Mouse (Mus musculus): ENCODE measurements around the gene Kif7. TPM values are rescaled to one million over a fixed set of nuclear protein-coding genes. Genes with fewer than 3 reads are reported as not detected.

Gene Kif7
- polyA plus RNA-seq, 1 experiment from 2014 or later: 1.9 TPM

GRCm38 (mm10) chr7:79744051-79744450 lies 28.5 kb upstream of the Kif7 start:
- no peak for ATAC-seq
- no peak overlapping the region for H3K27ac ChIP-seq (ENCODE audit: low read length)
- H3K9me3 ChIP-seq (replicated peaks; ENCODE audit: control insufficient read depth, low read length, poor library complexity, severe bottlenecking): no peaks in the 10 kb centered on the region
- no peaks in the 10 kb centered on the region for H3K27me3 ChIP-seq (ENCODE audit: control insufficient read depth, insufficient read depth, low read depth, low read length)
- 92% methylated on average over 9 of the region's 9 CpGs for WGBS
- no peaks in the 10 kb centered on the region for H3K36me3 ChIP-seq (ENCODE audit: control insufficient read depth, insufficient read depth, low read length)
- H3K4me3 ChIP-seq (ENCODE audit: low read depth, low read length): no peak overlapping the region
- H3K4me2 ChIP-seq (ENCODE audit: low read length): no peak overlapping the region
- H3K9ac ChIP-seq (ENCODE audit: low read depth, low read length): no peak overlapping the region
- H3K4me1 ChIP-seq (ENCODE audit: control insufficient read depth, insufficient read depth, low read length): peaks cover 10% of the 10 kb centered on the region

DNA sequence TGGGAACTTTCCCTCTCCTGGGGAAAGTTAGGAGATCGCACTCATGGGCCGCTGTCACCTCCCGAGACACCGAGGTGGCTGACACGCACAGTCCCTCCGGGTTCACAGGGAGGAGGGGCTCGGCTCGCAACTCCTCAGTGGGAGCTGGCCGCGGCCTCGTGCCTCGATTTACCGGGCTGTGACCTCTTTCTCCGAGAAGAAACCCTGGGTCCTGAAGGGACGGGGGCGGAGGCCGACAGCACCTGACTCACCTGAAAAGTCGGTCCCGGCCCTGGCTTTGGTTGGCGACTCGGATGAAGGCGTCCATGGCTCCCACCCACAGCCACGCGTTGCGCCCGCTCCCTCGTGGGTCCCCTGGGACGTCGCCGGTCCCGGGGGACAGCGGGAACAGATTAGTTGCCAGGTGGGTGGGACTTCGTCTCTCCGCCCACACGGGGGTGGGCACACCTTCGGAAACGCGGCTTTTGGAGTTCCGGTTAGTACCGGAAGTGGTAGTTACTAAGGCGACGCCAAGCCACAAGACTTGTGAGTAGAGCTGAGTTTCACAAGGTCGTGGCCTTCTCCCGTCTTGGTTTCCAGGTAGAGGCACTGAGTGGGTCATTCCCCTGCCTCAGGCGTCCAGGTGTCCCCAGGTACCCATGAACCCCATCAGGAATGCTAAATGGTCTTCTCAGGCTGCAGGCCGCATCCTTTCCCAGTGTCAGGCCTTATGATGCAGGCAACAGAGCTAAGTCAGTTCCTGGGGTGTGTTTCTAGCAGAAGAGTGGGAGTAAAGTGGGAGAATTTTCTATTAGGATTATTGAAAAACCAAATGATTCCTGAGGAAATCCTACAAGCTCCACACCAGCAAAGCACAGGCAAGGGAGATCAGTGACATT lies 27.4 kb upstream of the Kif7 start, which contains the start of the genes Pex11a and Wdr93:
Gene Pex11a, minus strand, starts transcription at position 473 of the 878 bp plus-strand sequence.
Gene Wdr93, plus strand, starts transcription at position 505 of the 878 bp plus-strand sequence.
- WGBS: 2% methylated on average over 46 of the region's 46 CpGs
- Histone ChIP-seq H3K4me1 (ENCODE audit: control insufficient read depth, insufficient read depth, low read length) (peaks cover 10% of the 10 kb centered on the region), H3K36me3 (ENCODE audit: control insufficient read depth, insufficient read depth, low read length) (no peaks in the 10 kb centered on the region), H3K9ac (ENCODE audit: low read depth, low read length) (peak within 1 kb of the TSS; percentile 64), H3K4me3 (ENCODE audit: low read depth, low read length) (peak within 1 kb of the TSS; percentile 62), H3K27me3 (ENCODE audit: control insufficient read depth, insufficient read depth, low read depth, low read length) (no peaks in the 10 kb centered on the region), H3K9me3 (replicated peaks; ENCODE audit: control insufficient read depth, low read length, poor library complexity, severe bottlenecking) (no peaks in the 10 kb centered on the region), H3K27ac (ENCODE audit: low read length) (no peak within 1 kb of the TSS), H3K4me2 (ENCODE audit: low read length) (peak within 1 kb of the TSS; percentile 92)
- peak; percentile 91 for ATAC-seq

DNA sequence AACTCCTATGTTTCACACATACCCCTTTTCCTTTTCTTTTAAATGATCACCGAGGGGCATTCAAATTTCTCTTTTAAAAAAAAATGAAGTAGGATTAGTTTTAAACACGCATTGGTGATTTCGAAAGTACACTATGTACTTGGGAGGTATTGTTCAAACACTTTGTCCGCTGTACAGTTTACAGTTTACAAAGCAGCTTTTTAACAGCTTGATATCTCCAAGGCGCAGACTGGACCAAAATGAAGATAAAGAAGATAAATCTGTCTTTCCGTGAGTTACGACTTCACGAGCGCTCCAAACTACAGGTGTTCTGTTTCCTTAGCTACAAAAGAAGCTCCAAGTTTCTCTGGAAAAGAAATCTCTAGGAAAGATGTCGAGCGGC lies 26.7 kb upstream of the Kif7 start:
- Histone ChIP-seq H3K9ac (ENCODE audit: low read depth, low read length) (peak overlapping the region; percentile 64; the same call in 1 of the 2 replicates), H3K4me1 (ENCODE audit: control insufficient read depth, insufficient read depth, low read length) (peaks cover 10% of the 10 kb centered on the region), H3K27ac (ENCODE audit: low read length) (no peak overlapping the region), H3K27me3 (ENCODE audit: control insufficient read depth, insufficient read depth, low read depth, low read length) (no peaks in the 10 kb centered on the region), H3K36me3 (ENCODE audit: control insufficient read depth, insufficient read depth, low read length) (no peaks in the 10 kb centered on the region; the same call in 1 of the 2 replicates), H3K4me2 (ENCODE audit: low read length) (peak overlapping the region; percentile 92), H3K9me3 (replicated peaks; ENCODE audit: control insufficient read depth, low read length, poor library complexity, severe bottlenecking) (no peaks in the 10 kb centered on the region), H3K4me3 (ENCODE audit: low read depth, low read length) (peak overlapping the region; percentile 62)
- ATAC-seq: no peak
- 21% methylated on average over 11 of the region's 11 CpGs for WGBS

DNA sequence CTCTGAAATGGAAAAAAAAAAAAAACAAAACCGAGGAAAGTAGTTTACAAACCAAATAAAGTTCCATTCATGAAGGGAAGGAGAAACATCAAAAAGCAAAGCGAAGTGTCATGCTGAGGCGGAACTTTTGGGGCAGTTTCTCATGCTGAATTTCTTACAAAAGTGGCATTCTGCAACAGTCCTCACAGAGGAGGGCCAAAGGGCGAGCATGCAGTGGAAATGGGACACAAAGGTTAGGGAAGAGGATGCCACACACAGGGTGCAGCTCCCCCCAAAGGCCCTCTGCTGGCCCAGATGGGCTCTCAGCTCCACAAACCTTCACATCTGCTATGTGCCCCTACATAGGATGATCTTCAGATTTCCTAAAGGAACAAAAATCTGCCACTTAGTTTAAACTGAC lies 24.8 kb upstream of the Kif7 start:
- Histone ChIP-seq H3K4me1 (ENCODE audit: control insufficient read depth, insufficient read depth, low read length) (peaks cover 10% of the 10 kb centered on the region), H3K4me2 (ENCODE audit: low read length) (no peak overlapping the region), H3K36me3 (ENCODE audit: control insufficient read depth, insufficient read depth, low read length) (peaks cover 3% of the 10 kb centered on the region; the same call in 1 of the 2 replicates), H3K27me3 (ENCODE audit: control insufficient read depth, insufficient read depth, low read depth, low read length) (no peaks in the 10 kb centered on the region), H3K9me3 (replicated peaks; ENCODE audit: control insufficient read depth, low read length, poor library complexity, severe bottlenecking) (no peaks in the 10 kb centered on the region), H3K4me3 (ENCODE audit: low read depth, low read length) (no peak overlapping the region), H3K9ac (ENCODE audit: low read depth, low read length) (no peak overlapping the region), H3K27ac (ENCODE audit: low read length) (no peak overlapping the region)
- 75% methylated on average over 4 of the region's 4 CpGs for WGBS
- no peak for ATAC-seq

GRCm38 (mm10) chr7:79738913-79739312 lies 23.4 kb upstream of the Kif7 start:
- no peak for ATAC-seq
- H3K27me3 ChIP-seq (ENCODE audit: control insufficient read depth, insufficient read depth, low read depth, low read length): no peaks in the 10 kb centered on the region
- H3K9ac ChIP-seq (ENCODE audit: low read depth, low read length): no peak overlapping the region
- no peak overlapping the region for H3K4me2 ChIP-seq (ENCODE audit: low read length)
- H3K4me1 ChIP-seq (ENCODE audit: control insufficient read depth, insufficient read depth, low read length): peaks cover 10% of the 10 kb centered on the region
- no peak overlapping the region for H3K4me3 ChIP-seq (ENCODE audit: low read depth, low read length)
- no peaks in the 10 kb centered on the region for H3K9me3 ChIP-seq (replicated peaks; ENCODE audit: control insufficient read depth, low read length, poor library complexity, severe bottlenecking)
- no peak overlapping the region for H3K27ac ChIP-seq (ENCODE audit: low read length)
- 94% methylated on average over 2 of the region's 2 CpGs for WGBS
- peaks cover 3% of the 10 kb centered on the region; the same call in 1 of the 2 replicates for H3K36me3 ChIP-seq (ENCODE audit: control insufficient read depth, insufficient read depth, low read length)

- Histone ChIP-seq H3K9me3 (replicated peaks; ENCODE audit: control insufficient read depth, low read length, poor library complexity, severe bottlenecking) (no peaks in the 10 kb centered on the region), H3K9ac (ENCODE audit: low read depth, low read length) (no peak overlapping the region), H3K36me3 (ENCODE audit: control insufficient read depth, insufficient read depth, low read length) (peaks cover 3% of the 10 kb centered on the region; the same call in 1 of the 2 replicates), H3K4me1 (ENCODE audit: control insufficient read depth, insufficient read depth, low read length) (no peaks in the 10 kb centered on the region), H3K4me3 (ENCODE audit: low read depth, low read length) (no peak overlapping the region), H3K27ac (ENCODE audit: low read length) (no peak overlapping the region), H3K4me2 (ENCODE audit: low read length) (no peak overlapping the region), H3K27me3 (ENCODE audit: control insufficient read depth, insufficient read depth, low read depth, low read length) (no peaks in the 10 kb centered on the region)
- ATAC-seq: no peak
- WGBS: 91% methylated on average over 14 of the region's 14 CpGs
Observed at GRCm38 (mm10) chr7:79736511-79736910, 21.0 kb upstream of the Kif7 start.

GRCm38 (mm10) chr7:79734563-79734962 lies 19.0 kb upstream of the Kif7 start:
- Histone ChIP-seq H3K4me3 (ENCODE audit: low read depth, low read length) (no peak overlapping the region), H3K4me2 (ENCODE audit: low read length) (no peak overlapping the region), H3K27ac (ENCODE audit: low read length) (no peak overlapping the region), H3K9me3 (replicated peaks; ENCODE audit: control insufficient read depth, low read length, poor library complexity, severe bottlenecking) (no peaks in the 10 kb centered on the region), H3K9ac (ENCODE audit: low read depth, low read length) (no peak overlapping the region), H3K36me3 (ENCODE audit: control insufficient read depth, insufficient read depth, low read length) (peaks cover 3% of the 10 kb centered on the region; the same call in 1 of the 2 replicates), H3K27me3 (ENCODE audit: control insufficient read depth, insufficient read depth, low read depth, low read length) (no peaks in the 10 kb centered on the region; the same call in 1 of the 2 replicates), H3K4me1 (ENCODE audit: control insufficient read depth, insufficient read depth, low read length) (no peaks in the 10 kb centered on the region)
- WGBS: 78% methylated on average over 8 of the region's 8 CpGs
- ATAC-seq: no peak

- peaks cover 3% of the 10 kb centered on the region; the same call in 1 of the 2 replicates for H3K36me3 ChIP-seq (ENCODE audit: control insufficient read depth, insufficient read depth, low read length)
- H3K27ac ChIP-seq (ENCODE audit: low read length): no peak within 1 kb of the TSS
- no peaks in the 10 kb centered on the region for H3K4me1 ChIP-seq (ENCODE audit: control insufficient read depth, insufficient read depth, low read length)
- no peak within 1 kb of the TSS for H3K4me3 ChIP-seq (ENCODE audit: low read depth, low read length)
- no peak within 1 kb of the TSS for H3K9ac ChIP-seq (ENCODE audit: low read depth, low read length)
- WGBS: 60% methylated on average over 4 of the region's 4 CpGs
- no peak within 1 kb of the TSS for H3K4me2 ChIP-seq (ENCODE audit: low read length)
- no peaks in the 10 kb centered on the region; the same call in 1 of the 2 replicates for H3K27me3 ChIP-seq (ENCODE audit: control insufficient read depth, insufficient read depth, low read depth, low read length)
- no peaks in the 10 kb centered on the region for H3K9me3 ChIP-seq (replicated peaks; ENCODE audit: control insufficient read depth, low read length, poor library complexity, severe bottlenecking)
- ATAC-seq: no peak
Observed at GRCm38 (mm10) chr7:79732622-79733021, 17.1 kb upstream of the Kif7 start, which contains the start of gene Plin1. Gene Plin1 (minus strand): TSS chr7:79732903.

- ATAC-seq: no peak
- no peak overlapping the region for H3K4me3 ChIP-seq (ENCODE audit: low read depth, low read length)
- no peaks in the 10 kb centered on the region for H3K4me1 ChIP-seq (ENCODE audit: control insufficient read depth, insufficient read depth, low read length)
- H3K36me3 ChIP-seq (ENCODE audit: control insufficient read depth, insufficient read depth, low read length): no peaks in the 10 kb centered on the region
- 74% methylated on average over 13 of the region's 13 CpGs for WGBS
- H3K9me3 ChIP-seq (replicated peaks; ENCODE audit: control insufficient read depth, low read length, poor library complexity, severe bottlenecking): no peaks in the 10 kb centered on the region
- H3K27me3 ChIP-seq (ENCODE audit: control insufficient read depth, insufficient read depth, low read depth, low read length): no peaks in the 10 kb centered on the region; the same call in 1 of the 2 replicates
- no peak overlapping the region for H3K27ac ChIP-seq (ENCODE audit: low read length)
- H3K4me2 ChIP-seq (ENCODE audit: low read length): no peak overlapping the region
- no peak overlapping the region for H3K9ac ChIP-seq (ENCODE audit: low read depth, low read length)
Observed at GRCm38 (mm10) chr7:79731438-79731837, 15.9 kb upstream of the Kif7 start.
